Mouse (Mus musculus): ENCODE results near the gene Cpsf4l. TPM values are rescaled to one million over a fixed set of nuclear protein-coding genes. Genes with fewer than 3 reads are reported as not detected.

Gene Cpsf4l
- total and polyA plus RNA-seq, 3 experiments, result 0.13 to 0.43 TPM; not detected in 1

DNA sequence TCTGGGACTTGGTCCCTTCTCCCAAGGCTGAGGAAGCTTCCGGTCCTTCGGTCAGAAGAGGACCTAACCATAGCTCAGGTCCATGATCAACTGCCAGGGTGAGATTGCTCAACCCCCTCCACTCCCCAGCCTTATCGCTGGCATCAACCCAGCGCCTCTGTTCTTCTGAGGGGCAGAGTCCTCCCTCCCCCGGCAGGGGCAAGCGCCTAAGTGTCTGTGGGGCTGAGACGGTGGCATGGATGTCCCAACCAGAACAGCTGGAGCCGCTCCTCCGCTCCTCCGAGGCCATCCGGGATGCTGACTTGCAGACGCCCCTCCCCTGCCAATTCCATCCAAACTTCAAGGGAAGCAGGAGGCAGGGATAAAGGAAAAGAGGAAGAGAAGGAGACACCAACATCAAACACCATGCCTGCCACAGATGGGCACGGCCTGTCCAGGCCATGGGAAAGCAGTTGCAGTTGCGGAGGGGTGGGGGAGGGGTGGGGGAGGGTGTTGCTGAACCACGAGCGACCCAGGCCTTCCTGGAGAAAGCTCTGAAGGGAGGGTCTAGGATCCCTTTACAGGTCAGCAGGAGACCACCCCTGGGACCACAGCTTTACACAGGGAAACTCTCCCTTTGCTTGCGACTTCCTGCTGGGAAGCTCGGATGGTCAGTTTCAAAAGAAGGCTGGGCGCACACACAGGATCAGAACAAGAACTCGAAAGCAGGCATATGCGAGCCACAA is 39.1 kb upstream of the Cpsf4l start:
- in situ Hi-C loops (cut with MboI; ENCODE audit: low pct_ligation_motif_present, low pct_unique_long_range_greater_than_20kb, low sequenced_read_pairs), result no loop called here
- H3K4me3 ChIP-seq (replicated peaks in 1 of 3; ENCODE audit: low read depth in 2 of 3, low read length in 2 of 3, poor library complexity in 1 of 3), result no peak overlapping the region
- no peaks in the 10 kb centered on the region for H3K9me3 ChIP-seq (replicated peaks; ENCODE audit: low read length)
- H3K9ac ChIP-seq (ENCODE audit: insufficient read depth, low read depth), result no peak overlapping the region
- DNase-seq (ENCODE audit: extremely low read depth), result no peak
- TF ChIP-seq ZKSCAN1 (IDR thresholded peaks at IDR 0.05; ENCODE audit: borderline replicate concordance, low read depth, low read length) (no peak), TCF12 (IDR thresholded peaks at IDR 0.05; ENCODE audit: low read depth, low read length) (no peak), RAD21 (IDR thresholded peaks at IDR 0.05; ENCODE audit: low read depth, low read length) (no peak), NRF1 (IDR thresholded peaks at IDR 0.05; ENCODE audit: low read depth, low read length) (no peak), MEF2A (IDR thresholded peaks at IDR 0.05; ENCODE audit: borderline replicate concordance, low read depth, low read length) (no peak), MAX (IDR thresholded peaks at IDR 0.05; ENCODE audit: low read length) (no peak), SIN3A (IDR thresholded peaks at IDR 0.05; ENCODE audit: low read length) (no peak), SMC3 (IDR thresholded peaks at IDR 0.05; ENCODE audit: low read depth, low read length) (no peak), MXI1 (IDR thresholded peaks at IDR 0.05; ENCODE audit: low read depth, low read length) (no peak), E2F4 (IDR thresholded peaks at IDR 0.05; ENCODE audit: insufficient replicate concordance, low read depth, low read length) (no peak), POLR2AphosphoS2 (IDR thresholded peaks at IDR 0.05; ENCODE audit: low read depth, low read length) (no peak), EP300 (IDR thresholded peaks at IDR 0.05; ENCODE audit: low read length) (no peak), TBP (conservative IDR thresholded peaks at IDR 0.05; ENCODE audit: low read depth, low read length) (no peak)
- H3K79me2 ChIP-seq (replicated peaks; ENCODE audit: control insufficient read depth, extremely low read depth, insufficient read depth, poor library complexity, severe bottlenecking), result no peaks in the 10 kb centered on the region
- H3K4me1 ChIP-seq (ENCODE audit: control insufficient read depth in 1 of 2, insufficient read depth in 2 of 2), result peaks cover 0 to 25% of the 10 kb centered on the region in 2 experiments; a peak in 2 of 4 replicates
- H3K36me3 ChIP-seq (replicated peaks in 1 of 2; ENCODE audit: control insufficient read depth in 1 of 2, insufficient read depth in 1 of 2, low read length in 1 of 2), result peaks cover 0 to 28% of the 10 kb centered on the region in 2 experiments
- H3K27ac ChIP-seq (ENCODE audit: insufficient read depth, low read depth), result no peak overlapping the region
- no peak overlapping the region for H3K4me2 ChIP-seq (ENCODE audit: insufficient read depth, low read depth, poor library complexity, severe bottlenecking)
- H3K27me3 ChIP-seq (replicated peaks), result no peaks in the 10 kb centered on the region
- dilution Hi-C loops (cut with MboI; ENCODE audit: extremely low pct_ligation_motif_present, extremely low pct_unique_long_range_greater_than_20kb, low sequenced_read_pairs), result no loop called here

DNA sequence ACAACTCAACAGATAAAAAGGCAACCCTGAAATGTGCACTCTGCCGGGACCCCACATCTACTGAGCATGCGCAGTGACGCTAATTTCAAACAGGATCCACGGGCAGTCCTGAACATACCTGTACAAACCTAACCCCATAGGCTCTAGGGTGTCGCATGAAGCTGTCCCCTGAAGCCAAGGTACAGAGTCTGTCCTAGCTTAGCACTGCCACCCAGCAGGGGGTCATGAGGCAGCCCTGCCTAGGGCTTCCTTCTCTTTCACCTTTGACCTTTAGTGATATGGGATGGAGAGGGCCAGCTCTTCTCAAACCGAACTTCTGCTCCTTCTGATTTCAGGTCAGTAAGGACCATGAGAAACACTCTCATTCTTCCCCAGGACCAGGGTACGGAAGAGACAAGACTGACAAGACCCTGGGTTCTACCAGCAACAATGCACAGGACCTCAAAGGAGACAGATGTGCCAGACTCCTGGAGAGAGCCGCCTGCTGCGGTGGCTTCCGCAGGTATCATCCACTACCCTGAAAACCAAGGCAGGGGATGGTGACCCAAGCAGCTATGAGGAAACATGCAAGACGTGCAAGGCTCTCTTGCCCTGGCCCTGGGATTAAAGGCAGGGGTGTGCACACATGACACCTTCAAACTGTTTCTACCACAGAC is 38.0 kb upstream of the Cpsf4l start:
- H3K79me2 ChIP-seq (replicated peaks; ENCODE audit: control insufficient read depth, extremely low read depth, insufficient read depth, poor library complexity, severe bottlenecking), result no peaks in the 10 kb centered on the region
- H3K4me2 ChIP-seq (ENCODE audit: insufficient read depth, low read depth, poor library complexity, severe bottlenecking), result no peak overlapping the region
- H3K4me3 ChIP-seq (replicated peaks in 1 of 3; ENCODE audit: low read depth in 2 of 3, low read length in 2 of 3, poor library complexity in 1 of 3), result no peak overlapping the region
- dilution Hi-C loops (cut with MboI; ENCODE audit: extremely low pct_ligation_motif_present, extremely low pct_unique_long_range_greater_than_20kb, low sequenced_read_pairs), result no loop called here
- no peaks in the 10 kb centered on the region for H3K27me3 ChIP-seq (replicated peaks)
- no peak for TF ChIP-seq USF2 (conservative IDR thresholded peaks at IDR 0.05; ENCODE audit: low read depth, low read length)
- TF ChIP-seq ZNF384 (IDR thresholded peaks at IDR 0.05; ENCODE audit: low read depth, low read length), result no peak
- no peak for TF ChIP-seq RCOR1 (conservative IDR thresholded peaks at IDR 0.05; ENCODE audit: low read depth, low read length)
- no peak for TF ChIP-seq MAFK (IDR thresholded peaks at IDR 0.05; ENCODE audit: insufficient replicate concordance, low read length)
- no peak for TF ChIP-seq SIN3A (IDR thresholded peaks at IDR 0.05; ENCODE audit: low read length)
- TF ChIP-seq JUND (conservative IDR thresholded peaks at IDR 0.05; ENCODE audit: low read depth, low read length), result no peak
- no peak for TF ChIP-seq ELF1 (IDR thresholded peaks at IDR 0.05; ENCODE audit: low read depth, low read length)
- TF ChIP-seq IRF4 (IDR thresholded peaks at IDR 0.05; ENCODE audit: low read depth, low read length), result no peak
- TF ChIP-seq MAX (IDR thresholded peaks at IDR 0.05; ENCODE audit: low read length), result no peak
- no peak for TF ChIP-seq TBP (conservative IDR thresholded peaks at IDR 0.05; ENCODE audit: low read depth, low read length)
- no peak for TF ChIP-seq HCFC1 (IDR thresholded peaks at IDR 0.05; ENCODE audit: low read depth, low read length)
- no peak for TF ChIP-seq CTCF (conservative IDR thresholded peaks at IDR 0.05 in 1 of 2, IDR thresholded peaks at IDR 0.05 in 1 of 2; ENCODE audit: low read depth in 2 of 2, low read length in 2 of 2)
- no peak for TF ChIP-seq JUN (IDR thresholded peaks at IDR 0.05; ENCODE audit: insufficient read depth, low read depth, low read length)
- TF ChIP-seq ZMIZ1 (IDR thresholded peaks at IDR 0.05; ENCODE audit: low read depth, low read length), result no peak
- no peak for TF ChIP-seq CHD1 (IDR thresholded peaks at IDR 0.05; ENCODE audit: low read depth, low read length)
- TF ChIP-seq NELFE (IDR thresholded peaks at IDR 0.05; ENCODE audit: low read depth, low read length), result no peak
- no peak for TF ChIP-seq CHD2 (IDR thresholded peaks at IDR 0.05; ENCODE audit: low read length)
- TF ChIP-seq RAD21 (IDR thresholded peaks at IDR 0.05; ENCODE audit: low read depth, low read length), result no peak
- TF ChIP-seq UBTF (IDR thresholded peaks at IDR 0.05; ENCODE audit: low read depth, low read length), result no peak
- TF ChIP-seq ZC3H11A (IDR thresholded peaks at IDR 0.05; ENCODE audit: low read depth, low read length), result no peak
- H3K27ac ChIP-seq (ENCODE audit: insufficient read depth, low read depth), result no peak overlapping the region
- peaks cover 0 to 18% of the 10 kb centered on the region in 2 experiments; a peak in 2 of 4 replicates for H3K4me1 ChIP-seq (ENCODE audit: control insufficient read depth in 1 of 2, insufficient read depth in 2 of 2)
- no peak overlapping the region for H3K9ac ChIP-seq (ENCODE audit: insufficient read depth, low read depth)
- in situ Hi-C loops (cut with MboI; ENCODE audit: low pct_ligation_motif_present, low pct_unique_long_range_greater_than_20kb, low sequenced_read_pairs), result no loop called here
- H3K36me3 ChIP-seq (replicated peaks in 1 of 2; ENCODE audit: control insufficient read depth in 1 of 2, insufficient read depth in 1 of 2, low read length in 1 of 2), result peaks cover 0 to 33% of the 10 kb centered on the region in 2 experiments
- peaks cover 6% of the 10 kb centered on the region for H3K9me3 ChIP-seq (replicated peaks; ENCODE audit: low read length)
- DNase-seq (ENCODE audit: extremely low read depth), result no peak

All from CH12.LX (cell line).